Mouse (Mus musculus) A20 (cell line): ENCODE measurements around the gene Stard9.
A peak's percentile ranks its signal among the peaks of the same experiment; 100 is the strongest.

Experiments
- DNase-seq: peaks from one replicate; pipeline ENCODE4 v3.0.0-alpha.2; 2011; ENCODE audit warnings: low read depth, low spot score

The Stard9 gene

GRCm38 (mm10) chr2:120628886-120629735 lies at the start of gene Stard9:
Stard9 (plus strand) TSS chr2:120629121.
- DNase-seq, result peak; percentile 99

DNA sequence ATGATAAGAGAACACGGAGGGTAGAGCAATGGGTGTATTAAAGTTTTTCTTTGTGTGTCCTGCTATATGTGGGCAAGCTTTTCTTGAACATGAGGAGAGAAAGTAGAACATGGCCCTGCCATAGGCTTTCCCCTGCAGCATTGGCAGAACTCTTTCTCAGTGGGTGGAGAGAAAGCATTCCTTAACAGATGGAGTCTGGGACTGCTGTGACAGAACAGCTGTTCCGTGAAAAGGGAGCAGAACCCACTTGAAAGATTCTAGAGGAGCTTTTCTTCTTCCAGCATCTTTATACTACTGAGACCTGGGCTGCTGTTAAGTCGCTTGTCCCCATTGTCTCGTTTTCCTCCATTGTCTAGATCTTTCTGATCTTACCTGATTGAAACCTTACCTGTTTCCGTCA lies 39.2 kb upstream of the Stard9 start:
- DNase-seq, result no peak

- no peak for DNase-seq
Observed at GRCm38 (mm10) chr2:120592227-120592626, 36.7 kb upstream of the Stard9 start.

- no peak for DNase-seq
Observed at GRCm38 (mm10) chr2:120597734-120598133, 31.2 kb upstream of the Stard9 start.

GRCm38 (mm10) chr2:120599506-120599905 lies 29.4 kb upstream of the Stard9 start:
- peak; percentile 52 for DNase-seq

DNA sequence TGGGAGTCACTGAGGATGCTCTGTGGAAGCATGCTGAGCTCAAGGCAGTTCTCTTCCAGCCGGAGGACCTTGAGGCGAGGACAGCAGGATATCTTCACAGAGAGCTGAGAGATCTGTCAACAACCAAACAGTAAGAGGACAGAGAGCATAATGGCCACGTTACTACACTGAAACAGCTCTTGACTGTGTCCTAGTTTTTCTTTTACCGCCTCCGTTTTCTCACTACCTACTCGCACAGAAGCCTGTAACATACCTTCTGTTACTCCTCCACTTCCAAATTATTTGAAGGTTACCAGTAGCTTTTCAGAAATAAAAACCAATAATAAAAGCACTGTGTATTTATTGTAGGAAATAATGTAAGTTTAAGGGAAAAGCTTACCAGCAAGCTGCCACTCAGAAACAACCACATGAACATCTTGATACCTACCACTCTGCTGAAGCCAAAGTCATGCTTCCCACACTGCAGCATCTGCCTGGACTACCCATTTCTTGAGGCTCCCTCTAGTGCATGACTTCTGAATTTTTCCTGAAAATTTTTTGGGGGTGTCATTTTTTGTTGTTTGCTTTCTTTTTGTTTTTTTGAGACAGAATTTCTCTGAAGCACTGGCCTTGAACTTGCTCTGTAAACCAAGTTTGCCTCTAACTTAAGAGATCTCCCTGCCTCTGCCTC lies 22.8 kb upstream of the Stard9 start:
- DNase-seq, result peak; percentile 34

GRCm38 (mm10) chr2:120608830-120609723 lies 19.8 kb upstream of the Stard9 start, which contains the start of the genes Haus2 and Lrrc57:
Haus2 (plus strand) TSS chr2:120609383.
Lrrc57 (minus strand) TSS chr2:120609520.
- DNase-seq, result peak; percentile 95

- DNase-seq, result no peak
Observed at GRCm38 (mm10) chr2:120616279-120617163, 12.4 kb upstream of the Stard9 start.

DNA sequence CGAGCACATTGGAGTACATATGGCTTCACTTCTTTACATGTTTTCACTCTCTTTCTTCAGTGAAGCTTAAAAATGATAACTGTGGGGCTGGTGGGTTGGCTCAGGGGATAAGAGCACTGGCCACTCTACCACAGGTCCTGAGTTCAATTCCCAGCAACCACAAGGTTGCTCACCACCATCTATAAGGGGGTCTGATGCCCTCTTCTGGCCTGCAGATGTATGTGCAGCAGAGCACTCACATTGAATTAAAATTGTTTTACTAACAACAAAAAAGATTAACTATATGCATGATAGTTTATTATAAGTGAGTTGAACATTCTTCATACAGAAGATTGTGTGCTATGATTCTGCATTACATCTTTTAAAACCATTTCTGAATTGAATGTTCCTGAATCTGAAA lies 9.4 kb upstream of the Stard9 start:
- peak; percentile 11 for DNase-seq

DNA sequence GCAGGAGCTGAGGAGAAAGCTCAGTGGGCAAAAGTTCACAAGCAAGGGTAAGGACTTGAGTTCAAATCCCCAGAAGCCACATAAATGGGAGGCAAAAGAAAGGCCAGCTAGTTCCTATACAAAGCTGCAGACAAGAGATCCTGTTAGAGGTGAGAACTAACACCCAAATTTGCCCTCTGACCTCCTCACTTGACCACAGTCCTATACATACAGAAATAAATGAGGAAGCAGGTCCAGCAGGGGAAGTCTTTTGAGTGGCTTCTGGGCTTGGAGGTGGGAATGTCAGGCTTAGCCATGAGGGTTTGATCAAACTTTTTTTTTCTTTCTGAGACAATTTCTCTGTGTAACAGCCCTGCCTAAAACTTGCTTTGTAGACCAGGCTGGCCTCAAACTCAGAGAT lies 6.0 kb upstream of the Stard9 start:
- peak; percentile 9 for DNase-seq

DNA sequence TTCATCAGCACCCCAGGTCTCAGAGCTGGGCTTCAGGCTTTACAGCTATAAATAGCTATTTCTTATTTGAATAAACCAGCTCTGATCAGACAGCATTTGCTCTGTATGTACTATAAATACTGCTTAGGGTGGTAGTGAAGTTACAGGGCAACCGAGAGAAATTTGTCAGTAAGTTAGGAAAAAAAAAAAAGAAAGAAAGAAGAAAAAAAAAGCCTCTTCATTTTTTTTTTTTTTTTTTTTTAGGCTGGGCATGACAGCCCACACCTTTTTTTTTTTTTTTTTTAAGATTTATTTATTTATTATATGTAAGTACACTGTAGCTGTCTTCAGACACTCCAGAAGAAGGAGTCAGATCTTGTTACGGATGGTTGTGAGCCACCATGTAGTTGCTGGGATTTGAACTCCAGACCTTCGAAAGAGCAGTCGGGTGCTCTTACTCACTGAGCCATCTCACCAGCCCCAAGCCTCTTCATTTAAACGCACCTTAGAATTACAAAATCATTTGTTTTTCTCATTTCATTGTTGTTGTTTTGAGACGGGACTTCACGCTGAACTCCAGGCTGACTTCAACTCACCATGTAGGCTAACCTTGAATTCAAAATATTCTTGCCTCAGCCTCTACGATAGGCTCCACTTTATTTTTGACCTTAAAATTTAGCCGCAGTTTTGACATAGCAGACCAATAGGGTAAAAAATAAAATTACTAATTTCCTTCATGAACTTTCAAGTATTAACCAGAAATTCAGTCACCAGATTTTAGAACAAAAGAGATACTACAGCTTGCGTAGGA lies 650 bp upstream of the Stard9 start:
- no peak for DNase-seq

GRCm38 (mm10) chr2:120630246-120630645 lies 1.3 kb downstream of the Stard9 start:
- DNase-seq, result no peak

DNA sequence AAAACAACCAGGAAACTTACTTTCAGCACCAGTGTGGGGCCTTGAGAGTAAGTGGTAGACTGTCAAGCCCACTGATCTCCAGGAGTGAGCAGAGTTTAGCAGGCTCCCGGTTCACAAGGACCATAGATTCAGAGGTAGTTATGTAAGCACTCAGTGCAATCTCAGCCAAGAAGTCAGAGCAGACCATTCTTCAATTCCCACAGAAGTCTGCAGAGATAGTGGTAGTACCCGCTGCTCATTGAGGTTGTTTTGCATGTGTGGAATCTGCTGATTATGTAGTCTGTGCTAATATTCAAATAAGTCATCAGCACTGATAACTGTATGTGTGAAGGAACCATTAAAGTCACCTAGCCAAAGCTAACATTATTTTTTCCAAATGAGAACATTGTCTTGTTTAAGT lies 1.7 kb downstream of the Stard9 start:
- no peak for DNase-seq

GRCm38 (mm10) chr2:120631521-120631920 lies 2.6 kb downstream of the Stard9 start:
- DNase-seq, result no peak

DNA sequence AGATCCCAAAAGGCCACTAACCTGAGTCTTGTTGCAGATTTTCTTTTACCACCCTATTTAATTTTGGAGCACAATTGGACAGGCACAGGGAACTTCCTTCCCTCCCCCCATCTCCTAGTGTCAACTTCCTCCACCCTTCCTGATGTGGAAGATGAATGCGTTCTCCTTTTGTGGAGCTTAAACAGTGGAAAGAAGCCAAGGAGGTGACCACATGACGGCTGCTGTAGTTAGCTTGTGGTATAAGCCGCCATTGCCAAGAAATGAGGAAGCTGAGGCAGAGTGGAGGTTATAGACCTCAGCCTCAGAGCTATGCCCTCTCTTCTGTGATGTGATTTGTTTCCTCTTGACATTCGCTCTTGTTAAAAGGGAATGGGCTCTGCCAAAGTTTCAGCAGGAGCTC lies 3.0 kb downstream of the Stard9 start:
- DNase-seq, result no peak

- no peak for DNase-seq
Observed at GRCm38 (mm10) chr2:120640835-120641234, 11.9 kb downstream of the Stard9 start.

DNA sequence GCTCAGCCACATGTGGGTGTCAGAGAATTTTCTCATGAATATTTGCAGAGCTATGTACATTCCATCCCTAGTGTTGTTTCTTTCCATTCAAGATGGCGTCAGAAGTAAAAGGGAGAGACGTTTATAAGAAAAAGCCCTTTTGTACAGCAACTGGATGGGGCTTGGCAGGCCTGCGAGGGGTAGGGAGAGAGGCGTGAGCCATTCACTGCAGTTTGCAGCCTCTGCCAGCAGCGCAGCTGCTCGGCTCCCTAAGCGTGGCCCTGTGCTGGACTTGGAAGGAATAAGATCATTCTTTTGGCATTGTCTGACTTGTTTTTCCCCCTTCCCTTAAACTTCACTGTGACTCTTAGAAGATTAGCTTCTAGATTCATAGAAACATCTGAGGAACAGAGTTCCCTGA lies 14.9 kb downstream of the Stard9 start:
- no peak for DNase-seq

DNA sequence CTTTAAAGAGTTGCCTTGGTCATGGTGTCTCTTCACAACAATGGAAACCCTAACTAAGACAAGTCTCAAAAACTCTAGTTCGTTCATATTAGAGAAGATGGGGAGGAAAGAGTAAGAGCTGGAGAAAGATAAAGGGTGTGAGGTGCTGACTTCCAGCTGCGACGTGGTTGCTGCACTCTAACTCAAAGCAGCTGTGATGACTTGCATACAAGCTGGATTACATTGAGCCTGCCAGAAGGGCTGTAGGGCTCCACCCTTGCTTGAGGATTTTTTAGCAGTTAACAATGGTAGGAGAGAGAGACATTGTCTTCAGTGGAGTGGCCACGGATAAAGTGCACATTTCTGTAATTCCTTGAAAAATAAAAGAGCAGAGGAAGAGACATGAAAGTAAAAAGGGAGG lies 17.9 kb downstream of the Stard9 start:
- DNase-seq, result no peak

DNA sequence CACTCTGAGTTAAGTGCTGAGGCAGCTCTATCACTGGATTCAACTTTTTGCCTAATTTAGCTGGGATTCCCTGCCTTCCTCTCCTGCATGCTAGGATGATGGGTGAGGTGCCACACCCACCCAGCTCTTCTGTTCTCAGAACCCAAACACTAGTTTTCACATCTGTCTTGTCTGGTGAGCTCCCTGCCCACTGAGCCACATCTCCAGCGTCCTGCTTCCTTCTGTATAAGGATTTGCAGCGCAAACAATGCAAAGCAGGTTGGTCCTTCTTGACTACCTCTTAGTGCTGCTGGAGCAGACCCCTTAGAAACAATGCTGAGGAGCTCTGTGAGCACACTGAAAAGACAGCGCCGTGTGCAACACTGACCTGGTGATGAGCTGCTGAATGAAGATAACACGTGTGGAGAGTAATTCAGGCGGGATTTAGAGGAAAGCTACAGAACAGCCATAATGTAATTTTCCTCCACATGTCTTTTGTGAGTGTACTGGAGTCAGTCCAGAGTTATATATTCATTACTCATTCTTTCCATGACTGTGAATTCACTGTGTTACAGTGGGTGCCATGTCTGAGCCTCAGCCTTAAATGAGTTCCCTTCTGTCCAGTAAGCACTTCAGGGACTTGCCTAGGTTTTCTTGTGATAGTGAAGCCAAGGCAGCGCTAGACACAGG lies 23.5 kb downstream of the Stard9 start:
- no peak for DNase-seq

- DNase-seq, result no peak
Observed at GRCm38 (mm10) chr2:120652925-120653284, 24.0 kb downstream of the Stard9 start.
